Mouse (Mus musculus) lung, postnatal 10 days (tissue): ENCODE measurements around the gene Lyrm7.
A peak's percentile ranks its signal among the peaks of the same experiment; 100 is the strongest.
"Not testable (repeated sequence)": the region's sequence is repeated elsewhere in the genome, so short reads cannot be mapped to it uniquely, and the experiment has no call there.

ENCODE experiments used
- DNase-seq: peaks from one replicate; pipeline ENCODE4 v3.0.0; 2021

Gene Lyrm7

DNA sequence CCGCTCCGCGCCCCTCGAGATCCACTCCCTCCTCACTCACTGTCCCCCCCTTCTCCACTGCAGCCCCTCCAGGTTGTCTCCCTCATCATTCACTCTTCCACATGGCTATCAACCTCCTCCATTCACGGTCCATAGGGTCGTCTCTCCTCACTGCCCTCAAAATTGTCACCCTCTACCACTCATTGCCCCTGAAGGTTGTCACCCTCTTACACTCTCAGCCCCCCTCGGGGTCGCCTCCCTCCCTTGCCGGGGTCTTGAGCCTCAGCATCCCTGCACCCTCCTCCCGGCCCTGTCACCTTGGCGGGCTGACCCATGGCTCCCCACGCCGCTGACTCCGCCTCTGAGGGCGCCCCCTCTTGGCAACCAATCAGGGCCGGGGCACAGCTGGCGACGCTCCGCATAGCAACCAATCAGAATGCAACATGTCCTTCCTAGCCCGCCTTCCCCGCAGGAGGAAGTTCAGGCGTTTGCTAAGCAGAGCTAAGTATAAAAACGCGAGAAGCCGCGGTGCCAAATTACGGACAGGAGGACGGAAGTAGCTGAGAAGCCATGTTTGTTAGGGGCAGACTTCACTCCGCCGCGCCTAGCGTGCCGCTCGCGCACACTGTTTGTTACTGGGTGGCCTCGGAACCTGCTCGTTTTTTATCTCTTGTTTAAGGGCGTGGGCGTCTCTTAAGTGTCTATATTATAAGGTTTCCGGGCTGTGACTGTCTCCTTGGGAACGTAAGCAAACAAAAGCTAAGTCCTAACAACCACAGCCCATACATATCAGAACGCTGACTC is at the start of gene Lyrm7:
Gene Lyrm7, minus strand, starts transcription at position 661 of the 783 bp plus-strand sequence.
- peak; percentile 98 for DNase-seq

DNA sequence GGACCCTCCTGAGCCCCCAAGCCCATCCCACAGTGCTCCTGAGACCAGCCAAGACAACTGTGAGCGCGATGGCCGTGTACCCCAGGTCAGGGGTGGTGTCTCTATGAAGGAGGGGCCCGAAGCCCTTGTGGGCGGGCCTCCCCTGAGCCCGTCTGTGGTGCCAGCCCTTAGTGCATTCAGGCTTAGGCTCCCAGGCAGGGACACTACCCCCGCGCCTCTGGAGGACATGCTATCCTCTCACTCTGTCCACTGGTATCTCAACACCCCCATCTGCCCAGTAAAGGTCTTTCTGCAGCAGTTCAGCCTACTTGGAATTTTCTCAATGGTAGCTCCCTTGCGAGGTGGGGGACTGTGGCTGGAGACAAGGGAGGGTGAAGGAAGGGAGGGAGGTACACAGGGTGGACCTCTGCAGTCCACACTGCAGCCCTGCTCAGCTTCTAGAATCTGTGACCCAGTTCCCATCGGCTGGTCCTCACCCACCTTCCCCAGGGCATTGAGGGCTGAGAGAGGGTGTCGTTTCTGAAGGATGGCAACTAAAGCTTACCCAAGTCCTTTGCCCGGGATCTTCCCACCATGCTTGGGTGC is 49.5 kb upstream of the Lyrm7 start:
- no peak for DNase-seq

DNA sequence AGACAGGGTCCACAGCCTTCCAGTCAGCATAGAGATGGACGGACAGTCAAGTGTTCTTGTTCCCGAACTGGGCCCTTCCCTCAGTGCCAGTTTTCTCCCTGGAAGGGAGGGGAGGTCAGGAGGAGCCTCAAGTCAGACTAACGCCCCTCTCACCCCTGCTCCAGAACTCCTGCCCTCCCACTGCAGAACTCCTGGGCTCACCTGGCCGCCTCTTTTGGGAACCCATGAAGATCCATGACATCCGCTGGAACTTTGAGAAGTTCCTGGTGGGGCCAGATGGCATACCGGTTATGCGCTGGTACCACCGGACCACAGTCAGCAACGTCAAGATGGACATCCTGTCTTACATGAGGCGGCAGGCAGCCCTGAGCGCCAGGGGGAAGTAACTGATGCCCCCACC is 48.6 kb upstream of the Lyrm7 start:
- DNase-seq: no peak

DNA sequence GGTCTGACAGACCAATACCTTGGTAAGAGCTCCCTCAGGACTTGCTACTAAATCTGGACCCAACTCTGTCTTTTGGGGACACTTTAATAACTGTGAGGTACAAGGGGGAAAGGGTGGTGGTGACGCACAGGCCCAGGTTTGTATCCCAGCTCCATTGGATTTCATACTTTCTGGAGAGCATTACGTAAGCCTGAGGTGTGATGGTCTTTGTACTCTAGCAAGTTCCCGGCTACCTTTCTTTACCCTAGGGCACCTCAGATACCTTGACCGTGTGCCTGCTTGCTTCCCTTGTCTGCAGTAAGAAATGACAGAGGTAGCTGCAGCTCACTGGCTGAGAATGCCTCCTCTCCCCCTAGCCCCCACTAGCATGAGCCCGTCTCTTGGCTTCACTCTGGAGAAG is 46.5 kb upstream of the Lyrm7 start:
- DNase-seq: no peak

DNA sequence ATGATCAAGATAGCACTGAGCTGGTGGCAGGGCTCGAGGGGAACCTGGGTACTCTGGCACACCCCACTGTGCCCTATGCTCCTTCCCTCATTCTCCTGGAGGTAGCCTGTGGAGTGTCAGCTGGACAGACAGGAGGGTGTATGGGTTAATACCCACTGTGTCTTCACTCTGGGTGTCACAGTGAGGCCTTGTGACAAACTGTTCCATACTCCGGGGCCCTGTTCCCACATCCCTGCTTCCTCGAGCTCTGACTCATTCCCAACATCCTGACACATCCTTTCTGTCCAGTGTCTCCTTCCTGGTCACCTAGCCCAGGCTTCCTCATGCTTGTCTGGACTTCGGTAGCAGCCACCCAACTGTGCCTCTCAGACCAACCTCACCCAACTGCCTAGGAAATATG is 45.8 kb upstream of the Lyrm7 start:
- no peak for DNase-seq

DNA sequence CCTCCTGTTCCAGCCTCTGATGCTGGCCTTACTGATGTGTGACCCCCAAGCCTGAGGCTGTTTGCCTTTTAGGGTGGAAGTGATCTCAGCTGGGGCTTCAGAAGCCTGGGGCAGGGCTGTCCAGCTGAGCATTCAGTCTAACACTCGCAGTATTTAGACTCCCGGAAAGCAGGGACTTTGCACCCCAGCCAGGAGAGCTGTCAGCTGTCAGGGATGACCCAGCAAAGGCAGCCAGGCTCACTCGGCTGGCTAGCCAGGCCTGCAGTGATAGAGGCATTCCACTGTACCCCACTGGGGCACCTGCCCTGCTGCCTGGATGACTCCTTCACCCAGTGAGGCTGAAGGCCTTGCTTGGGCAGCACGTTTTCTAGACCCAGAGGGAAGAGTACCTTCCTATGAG is 45.2 kb upstream of the Lyrm7 start:
- DNase-seq: peak; percentile 64

DNA sequence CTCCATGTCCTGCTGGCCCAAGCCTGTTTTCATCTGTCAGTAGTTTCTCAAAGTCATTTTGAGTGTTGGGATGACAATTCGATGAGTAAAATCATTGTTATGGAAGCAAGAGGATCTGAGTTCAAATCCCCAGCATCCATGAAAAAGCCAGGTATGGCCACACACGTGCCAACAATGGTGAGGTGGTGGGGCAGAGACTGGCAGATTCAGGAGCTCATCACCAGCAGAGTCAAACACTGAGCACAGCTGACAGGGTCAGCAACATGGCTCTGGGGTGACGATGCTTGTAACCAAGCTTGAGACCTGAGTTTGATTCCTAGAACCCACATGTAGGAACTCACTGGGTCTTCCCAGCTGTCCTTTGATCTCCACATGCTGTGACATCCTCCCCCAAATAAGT is 44.4 kb upstream of the Lyrm7 start:
- no peak for DNase-seq

DNA sequence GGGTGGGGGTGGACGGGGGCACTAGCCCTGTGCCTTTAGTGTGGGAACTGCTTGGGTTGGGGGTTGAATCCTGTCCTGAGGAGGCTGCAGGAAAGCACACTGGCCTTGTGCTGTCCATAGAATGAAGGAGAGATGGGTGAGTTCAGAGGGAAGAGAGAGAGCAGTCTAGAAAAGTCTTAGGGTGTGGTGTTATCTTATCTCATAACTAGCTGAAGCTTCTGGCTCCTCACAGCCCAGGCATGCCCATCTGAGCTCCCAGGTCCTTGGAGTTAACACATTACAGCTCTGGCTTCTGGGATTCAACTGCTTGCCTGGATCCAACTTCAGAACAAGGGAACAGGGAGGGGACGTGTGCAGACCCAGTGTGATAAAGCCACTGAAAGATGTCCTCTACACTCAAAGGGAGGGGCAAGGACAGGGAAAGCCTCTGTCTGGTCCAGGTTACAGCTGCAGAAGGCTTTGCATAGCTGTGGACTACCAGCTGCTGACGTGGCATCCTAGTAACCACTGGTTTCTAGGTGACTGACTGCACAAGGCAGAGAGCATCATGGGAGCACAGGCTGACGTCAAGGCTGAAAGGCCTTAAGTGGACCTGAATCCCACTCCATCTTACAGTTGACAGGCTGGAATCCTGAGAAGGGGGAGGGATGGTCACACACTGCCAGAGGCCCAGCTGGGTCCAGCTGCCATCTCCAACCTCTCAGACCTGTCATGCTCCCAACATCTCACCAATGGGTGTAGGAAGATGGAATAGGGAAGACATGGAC is 43.4 kb upstream of the Lyrm7 start:
- DNase-seq: peak; percentile 87

DNA sequence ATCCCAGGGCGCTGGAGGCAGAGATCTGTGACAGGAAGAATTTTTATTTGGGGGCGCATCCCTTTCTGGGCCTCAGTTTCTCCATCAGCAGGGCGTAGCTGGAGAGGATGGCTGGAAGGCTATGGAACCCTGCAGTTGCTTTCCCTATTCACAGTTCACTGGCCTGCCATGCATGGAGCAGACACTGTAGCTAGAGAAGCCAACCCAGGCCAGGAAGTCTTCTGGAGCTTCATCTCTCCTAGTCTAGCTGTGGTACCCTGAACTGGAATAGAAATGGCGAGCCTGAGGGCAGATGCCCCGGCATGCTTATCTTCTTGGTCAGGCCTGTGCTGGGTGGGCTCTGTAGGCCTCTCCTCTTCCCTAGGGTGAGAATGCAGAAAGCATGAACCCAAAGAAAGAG is 42.6 kb upstream of the Lyrm7 start:
- DNase-seq: no peak

DNA sequence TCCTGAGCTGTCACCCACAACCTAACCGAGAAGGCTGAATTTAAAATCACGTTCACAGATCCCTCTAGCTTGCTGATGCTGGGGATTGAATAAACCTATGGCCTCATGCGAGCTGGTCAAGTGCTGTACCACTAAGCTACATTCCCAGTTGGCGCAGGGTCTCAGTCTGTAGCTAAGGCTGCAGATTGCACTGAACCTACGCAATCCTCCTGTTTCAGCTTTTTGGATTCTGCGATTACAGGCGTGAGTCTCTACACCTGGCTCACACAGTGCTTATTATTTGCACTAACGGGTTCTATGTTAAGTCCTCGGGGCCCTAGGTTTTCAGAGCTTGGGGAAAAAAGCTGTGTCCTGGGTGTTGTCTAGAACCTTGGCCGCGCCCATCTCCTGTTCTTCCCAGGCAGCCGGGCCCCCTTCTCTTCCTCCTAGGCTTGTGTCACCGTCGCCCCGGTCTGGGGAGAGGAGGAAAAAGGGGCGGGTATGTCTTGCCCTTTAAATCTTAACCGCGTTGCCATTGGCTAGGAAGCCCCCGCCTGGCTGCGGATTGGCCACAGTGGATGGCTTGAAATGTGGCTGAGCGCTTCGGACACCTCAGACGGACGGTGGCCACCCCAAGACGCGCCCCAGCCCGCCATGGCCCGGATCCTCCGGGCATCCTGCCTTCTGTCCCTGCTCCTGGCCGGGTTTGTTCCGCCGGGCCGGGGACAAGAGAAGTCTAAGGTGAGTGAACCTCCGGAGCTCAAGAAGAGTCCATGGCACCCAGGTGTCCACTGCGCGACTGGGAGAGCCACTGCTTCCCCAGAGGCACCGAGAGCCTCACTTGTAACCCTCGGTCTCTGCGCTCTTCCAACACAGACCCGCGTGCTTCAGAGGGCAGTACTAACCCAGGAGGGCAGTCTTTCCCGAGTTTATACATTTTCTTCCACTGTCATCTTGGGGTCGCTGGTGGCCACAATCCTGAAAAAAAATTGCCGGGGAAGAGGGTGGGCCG is 41.9 kb upstream of the Lyrm7 start, which contains the start of gene Gpx3:
Gene Gpx3, plus strand, starts transcription at position 121 of the 991 bp plus-strand sequence.
- peak; percentile 86 for DNase-seq

DNA sequence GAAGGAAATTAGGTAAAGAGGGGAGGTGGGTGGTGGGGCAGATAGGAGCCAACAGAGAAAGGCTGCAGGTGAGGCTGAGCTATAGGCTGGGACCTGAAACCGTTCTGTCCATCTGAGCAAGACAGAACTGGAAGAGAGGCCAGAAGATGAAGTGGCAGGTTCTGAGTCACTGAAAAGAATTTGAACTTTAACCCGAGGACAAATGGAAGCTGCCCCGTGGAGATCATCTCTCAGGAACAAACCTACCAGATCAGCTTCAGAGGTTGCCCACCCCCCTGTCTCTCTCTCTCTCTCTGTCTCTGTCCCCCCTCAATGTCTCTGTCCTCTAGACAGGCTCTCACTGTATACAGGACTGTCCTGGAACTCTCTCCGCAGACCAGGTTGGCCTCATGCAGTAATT is 38.9 kb upstream of the Lyrm7 start:
- DNase-seq: no peak

DNA sequence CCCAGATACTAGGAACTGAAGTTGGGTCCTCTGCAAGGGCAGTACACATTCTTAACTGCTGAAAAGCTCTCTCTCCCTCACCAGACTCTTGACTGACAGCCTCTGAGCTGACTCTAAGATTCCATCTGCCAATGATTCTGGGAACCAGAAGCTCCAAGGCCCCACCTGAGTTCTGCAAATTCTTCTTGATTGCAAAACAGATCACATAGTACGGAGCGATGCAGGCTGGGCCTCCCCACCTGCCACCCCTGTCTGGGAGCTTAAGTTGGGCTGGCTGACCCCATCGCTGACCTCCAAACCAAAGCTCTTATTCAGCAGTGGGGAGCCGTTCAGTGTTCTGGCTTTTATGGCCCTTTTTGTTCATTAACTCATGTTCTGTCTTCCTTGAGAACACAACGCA is 36.8 kb upstream of the Lyrm7 start:
- no peak for DNase-seq

DNA sequence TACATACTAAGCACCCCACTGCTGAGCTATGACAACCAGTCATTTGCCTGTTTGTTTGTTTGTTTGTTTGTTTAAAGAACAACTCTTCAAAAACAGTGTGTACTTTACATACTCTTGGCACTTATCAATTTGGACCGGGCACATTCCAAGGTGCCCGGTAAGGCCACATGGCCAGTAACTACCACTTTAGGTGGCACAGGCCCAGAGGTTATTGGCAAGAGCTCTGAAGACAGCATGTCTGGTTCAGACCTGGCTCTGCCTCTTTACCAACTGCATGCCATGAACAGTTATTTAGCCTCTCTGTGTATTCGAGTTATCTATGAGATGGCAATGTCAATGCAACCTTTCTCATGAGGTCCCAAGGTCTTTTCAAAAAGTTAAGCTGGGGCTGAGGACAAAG is 35.9 kb upstream of the Lyrm7 start:
- DNase-seq: not testable (repeated sequence)

DNA sequence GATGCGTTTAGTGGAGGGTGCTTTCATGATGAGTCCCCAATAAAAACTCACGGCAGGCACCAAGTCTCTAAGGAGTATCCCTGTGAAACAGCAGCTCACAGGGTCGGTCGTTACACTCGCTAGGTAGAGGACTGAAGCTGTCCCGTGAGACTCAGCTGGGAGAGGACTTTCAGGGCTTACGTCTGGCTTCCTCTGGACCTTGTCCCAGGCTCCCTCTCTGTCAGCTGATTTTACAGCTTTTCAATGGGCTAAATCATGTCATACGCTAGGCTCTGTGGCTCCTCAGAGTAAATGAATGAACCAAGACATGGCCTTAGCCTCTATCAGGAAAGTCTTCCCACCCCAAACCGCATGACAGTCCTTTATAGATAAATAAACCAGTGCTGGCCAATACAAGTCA is 33.9 kb upstream of the Lyrm7 start:
- DNase-seq: no peak

DNA sequence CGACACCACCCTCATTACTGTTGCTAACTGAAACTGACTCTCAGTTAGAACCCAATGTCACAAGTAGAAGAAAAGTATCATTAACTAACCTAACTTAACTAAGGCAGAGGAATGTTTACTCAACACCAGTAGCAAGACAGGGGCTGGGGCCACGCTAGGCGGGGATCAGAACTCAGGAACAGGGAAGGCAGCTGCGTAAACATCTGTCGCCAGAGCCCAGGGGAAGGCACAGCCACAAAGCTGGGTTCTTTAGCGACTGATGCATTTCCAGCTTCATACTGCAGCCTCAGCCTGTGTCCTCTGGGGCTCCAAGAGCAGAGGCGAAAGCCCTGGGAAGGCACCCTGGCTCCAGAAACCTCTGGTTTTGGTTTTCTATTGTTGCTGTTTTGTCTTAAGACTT is 31.4 kb upstream of the Lyrm7 start:
- no peak for DNase-seq

DNA sequence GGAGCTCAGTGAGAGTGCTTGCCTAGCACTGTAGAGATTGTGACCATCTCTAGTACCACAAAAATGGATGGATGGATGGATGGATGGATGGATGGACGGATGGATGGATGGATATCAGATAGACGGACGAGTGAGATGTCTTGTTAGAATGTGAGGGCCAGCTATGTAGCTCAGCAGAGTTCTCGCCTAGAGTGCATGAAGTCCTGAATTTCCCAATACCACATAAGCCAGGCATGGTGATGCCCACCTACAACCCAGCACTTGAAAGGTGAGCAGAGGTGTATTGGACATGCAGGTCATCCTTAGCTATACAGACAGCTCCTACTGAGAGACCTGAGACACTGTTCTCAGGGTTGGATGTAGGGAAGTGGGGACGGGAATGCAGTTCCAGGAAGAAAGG is 30.6 kb upstream of the Lyrm7 start:
- no peak for DNase-seq

DNA sequence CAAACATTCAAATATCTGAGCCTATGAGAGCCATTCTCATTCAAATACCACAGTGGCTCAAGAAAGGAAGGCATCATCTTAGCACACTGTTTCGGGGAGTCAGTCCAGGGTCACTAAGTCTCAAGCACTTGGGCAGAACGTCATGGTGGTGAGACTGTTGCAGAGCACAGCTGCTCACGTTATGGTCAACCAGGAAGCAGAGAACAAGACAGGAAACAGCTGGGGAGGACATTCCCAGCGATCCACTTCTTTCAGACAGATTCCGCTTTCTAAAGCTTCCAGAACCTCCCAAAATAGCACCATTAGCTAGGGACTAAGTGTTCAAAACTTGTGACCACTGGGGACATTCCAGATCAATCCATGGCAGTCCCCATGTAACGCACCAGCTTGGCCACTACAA is 27.2 kb upstream of the Lyrm7 start:
- peak; percentile 42 for DNase-seq

DNA sequence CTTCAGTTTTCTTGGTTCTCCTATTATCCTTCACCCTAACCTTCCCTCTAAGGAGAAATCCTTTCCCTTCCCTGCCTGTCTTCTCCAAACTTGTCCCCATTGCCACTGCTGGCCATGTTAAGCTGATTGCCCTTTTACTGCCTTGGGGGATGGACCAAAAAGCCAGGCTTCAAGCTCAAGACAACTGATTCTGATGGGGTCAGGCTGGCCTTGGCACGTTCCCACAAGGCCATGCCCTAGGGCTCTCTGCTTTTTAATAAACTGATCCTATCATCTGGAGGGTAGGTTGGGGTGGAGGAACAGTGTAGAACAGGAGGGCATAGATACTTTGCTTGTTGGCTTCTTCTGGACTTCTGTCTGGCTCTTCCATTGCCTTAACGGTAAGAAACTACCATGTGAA is 24.7 kb upstream of the Lyrm7 start:
- DNase-seq: peak; percentile 32

DNA sequence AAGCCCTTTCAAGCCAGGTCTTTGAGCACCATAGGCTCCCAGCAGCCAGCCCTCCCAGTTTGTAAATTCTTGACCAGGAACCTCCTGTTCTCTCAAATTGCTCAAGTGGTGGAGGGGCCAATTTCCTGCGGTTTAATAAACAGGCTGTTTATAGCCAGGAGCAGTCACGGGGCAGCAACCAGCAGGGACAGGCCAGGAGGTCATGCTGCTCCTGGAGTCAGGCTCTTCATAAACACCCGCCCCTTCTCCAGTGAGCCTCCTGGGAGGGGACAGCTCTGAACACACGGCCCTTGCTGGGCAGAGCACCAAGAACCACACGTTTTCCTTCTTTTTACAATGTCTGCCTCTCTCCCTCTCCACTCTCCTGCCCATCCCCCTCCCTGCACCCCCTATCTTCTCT is 24.2 kb upstream of the Lyrm7 start:
- DNase-seq: peak; percentile 88

DNA sequence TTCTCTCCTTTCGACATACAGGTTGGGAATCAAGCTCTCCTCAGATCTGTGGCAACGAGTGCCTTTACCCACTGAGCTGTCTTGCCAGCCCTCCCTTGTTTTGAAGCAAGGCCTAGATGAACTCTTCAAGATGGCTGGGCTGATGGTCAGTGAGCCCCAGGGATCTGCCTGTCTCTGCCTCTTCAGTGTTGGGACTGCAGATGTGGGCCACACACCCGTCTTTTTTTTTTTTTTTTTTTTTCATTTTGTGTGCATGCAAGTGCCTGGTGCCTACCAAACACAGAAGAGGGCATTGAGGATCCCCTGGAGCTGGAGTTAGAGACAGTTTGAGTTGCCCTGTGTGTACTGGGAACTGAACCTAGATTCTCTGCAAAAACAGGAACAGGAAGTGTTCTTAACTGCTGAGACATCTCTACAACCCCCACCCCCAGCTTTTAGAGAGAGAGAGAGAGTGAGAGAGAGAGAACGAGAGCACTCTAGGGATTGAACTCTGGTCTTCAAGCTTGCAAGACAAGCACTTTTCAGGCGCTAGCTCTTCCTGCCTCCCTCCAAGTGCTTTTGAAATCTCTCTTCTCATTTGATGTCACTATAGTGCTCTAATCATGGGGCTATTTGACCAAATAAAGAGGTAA is 23.6 kb upstream of the Lyrm7 start:
- no peak for DNase-seq

DNA sequence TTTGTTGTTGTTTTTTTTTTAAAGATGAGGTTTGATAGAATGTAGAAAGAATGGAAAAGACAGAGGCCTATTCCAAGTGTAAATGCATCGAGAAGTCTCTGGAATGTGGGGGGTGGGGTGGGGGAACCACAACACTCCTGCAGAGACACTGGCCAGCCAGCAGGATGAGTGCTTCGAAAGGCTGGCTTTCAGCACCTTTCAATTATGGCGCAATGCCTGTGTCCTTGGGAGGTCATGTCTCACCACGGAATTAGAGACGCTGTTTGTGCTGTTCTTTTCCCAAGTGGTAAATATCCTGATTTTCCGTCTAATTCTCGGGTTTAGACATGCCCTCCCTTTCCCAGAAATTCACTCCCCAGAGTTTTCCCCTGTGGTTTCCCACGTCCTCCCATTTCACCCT is 22.0 kb upstream of the Lyrm7 start:
- peak; percentile 68 for DNase-seq

DNA sequence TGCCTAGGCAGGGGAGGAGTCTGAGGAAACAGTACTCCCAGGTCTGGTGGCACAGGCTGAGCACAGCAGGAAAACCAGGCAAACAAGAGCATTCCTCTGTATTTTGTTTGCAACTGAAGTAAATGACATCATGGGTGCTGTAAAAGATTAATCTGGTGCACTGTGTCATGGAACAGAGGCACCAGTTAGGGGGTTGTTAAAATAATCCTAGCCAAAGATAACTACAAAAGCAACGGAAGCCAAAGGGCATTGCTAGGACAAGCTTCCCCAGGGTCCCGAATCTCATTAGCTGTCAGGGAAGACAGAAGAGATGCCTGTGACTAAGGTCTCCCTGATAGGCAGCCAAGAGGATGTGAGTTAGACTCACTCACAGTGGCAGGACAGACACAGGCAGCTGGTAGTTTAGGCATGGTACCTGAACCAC is 20.3 kb upstream of the Lyrm7 start:
- DNase-seq: peak; percentile 27
